Mouse (Mus musculus): Measurements from ENCODE around the gene Wscd2.

- TF ChIP-seq CTCF (IDR thresholded peaks at IDR 0.05; ENCODE audit: low read depth, low read length), result no peak
- TF ChIP-seq GATA1 (IDR thresholded peaks at IDR 0.05; ENCODE audit: borderline replicate concordance, low read length), result no peak
- TF ChIP-seq GATA2 (IDR thresholded peaks at IDR 0.05; ENCODE audit: borderline replicate concordance, low read depth, low read length), result no peak
- TF ChIP-seq POLR2AphosphoS5 (IDR thresholded peaks at IDR 0.05; ENCODE audit: insufficient replicate concordance, low read depth, low read length), result no peak
- no peak for TF ChIP-seq TAL1 (conservative IDR thresholded peaks at IDR 0.05; ENCODE audit: low read depth, low read length)
Measured at GRCm38 (mm10) chr5:113476816-113477215, 13.3 kb upstream of the Wscd2 start.
